Mouse (Mus musculus) midbrain, embryonic 11.5 days (tissue): ENCODE data around the gene Tax1bp1. TPM values are rescaled to one million over a fixed set of nuclear protein-coding genes. Genes with fewer than 3 reads are reported as not detected.
"Not testable (repeated sequence)": the region's sequence is repeated elsewhere in the genome, so short reads cannot be mapped to it uniquely, and the experiment has no call there.

ENCODE experiments used
- ATAC-seq: fragments of 200-750 bp; cut with Nextera tagmentation; 2 replicates; pipeline ENCODE4 v1.8.0; 2017; ENCODE audit warnings: moderate TSS enrichment, moderate library complexity; ENCODE audit not compliant: low FRiP score
- DNase-seq: peaks from one replicate; pipeline ENCODE4 v3.0.0; 2015; ENCODE audit warnings: low spot score; ENCODE audit errors: missing footprints
- H3K27ac ChIP-seq: fragments of 300-500 bp; sonication (generic); 2 replicates; pipeline ENCODE4 v1.5.1; 2014; ENCODE audit warnings: low read depth, low read length
- H3K27me3 ChIP-seq: fragments of 300-500 bp; sonication (generic); 2 replicates; pipeline ENCODE4 v1.6.1; 2014; ENCODE audit warnings: mild to moderate bottlenecking, low read length, moderate library complexity, mixed read lengths; ENCODE audit not compliant: control insufficient read depth, insufficient read depth
- H3K36me3 ChIP-seq: fragments of 300-500 bp; sonication (generic); 2 replicates; pipeline ENCODE4 v1.6.1; 2014; ENCODE audit warnings: mild to moderate bottlenecking, low read length, moderate library complexity, mixed read lengths; ENCODE audit not compliant: control insufficient read depth, insufficient read depth
- H3K4me1 ChIP-seq: fragments of 300-500 bp; sonication (generic); 2 replicates; pipeline ENCODE4 v1.6.1; 2014; ENCODE audit warnings: low read length; ENCODE audit not compliant: control insufficient read depth, insufficient read depth
- H3K4me2 ChIP-seq: fragments of 300-500 bp; sonication (generic); 2 replicates; pipeline ENCODE4 v1.6.1; 2014; ENCODE audit warnings: mild to moderate bottlenecking, moderate library complexity
- H3K4me3 ChIP-seq: fragments of 300-500 bp; sonication (generic); 2 replicates; pipeline ENCODE4 v1.5.1; 2014; ENCODE audit warnings: low read depth, low read length
- H3K9ac ChIP-seq: fragments of 300-500 bp; sonication (generic); 2 replicates; pipeline ENCODE4 v1.6.1; 2014; ENCODE audit warnings: low read length
- H3K9me3 ChIP-seq: fragments of 300-500 bp; sonication (generic); 2 replicates; pipeline ENCODE4 v1.6.1; 2016; ENCODE audit warnings: low read length; ENCODE audit not compliant: control insufficient read depth
- WGBS: fragments of 180-500 bp; shearing (Covaris S2); extraction: QIAGEN DNeasy Blood & Tissue Kit; methylation state at CpG from one replicate; pipeline ENCODE4 v1.1.7; 2014; 5-methylcytosine and 5-hydroxymethylcytosine counted together
- polyA plus RNA-seq: library from polyadenylated mRNA; unstranded; fragments of >200 nt; fragmentation: Nextera tagmentation; extraction: Ambion mirVana; gene quantifications from 2 replicates; pipeline ENCODE4 v1.2.1, GENCODE M21; 2014

The Tax1bp1 gene
- 144 and 155 TPM in 2 replicates for polyA plus RNA-seq

GRCm38 (mm10) chr6:52713104-52713896 lies at the start of gene Tax1bp1:
TSS of gene Tax1bp1 (plus strand) at chr6:52713729.
- peak; percentile 98 for ATAC-seq
- Histone ChIP-seq H3K4me1 (no peaks in the 10 kb centered on the region; the same call in 1 of the 2 replicates), H3K4me2 (peak within 1 kb of the TSS; percentile 69), H3K36me3 (no peaks in the 10 kb centered on the region), H3K27ac (peak within 1 kb of the TSS; percentile 65; the same call in 1 of the 2 replicates), H3K4me3 (peak within 1 kb of the TSS; percentile 97), H3K27me3 (no peaks in the 10 kb centered on the region), H3K9me3 (no peaks in the 10 kb centered on the region), H3K9ac (peak within 1 kb of the TSS; percentile 90)
- 3% methylated on average over 38 of the region's 38 CpGs for WGBS
- DNase-seq: peak; percentile 99

- 80% methylated on average over 3 of the region's 3 CpGs for WGBS
- Histone ChIP-seq H3K27ac (no peak overlapping the region), H3K4me1 (no peaks in the 10 kb centered on the region), H3K4me2 (no peak overlapping the region), H3K27me3 (no peaks in the 10 kb centered on the region), H3K4me3 (no peak overlapping the region), H3K36me3 (no peaks in the 10 kb centered on the region), H3K9me3 (no peaks in the 10 kb centered on the region), H3K9ac (no peak overlapping the region)
- no peak for ATAC-seq
- no peak for DNase-seq
Measured at GRCm38 (mm10) chr6:52667641-52668040, 45.9 kb upstream of the Tax1bp1 start.

- H3K9ac ChIP-seq, H3K4me2 ChIP-seq, H3K27me3 ChIP-seq, H3K36me3 ChIP-seq, H3K4me3 ChIP-seq, ATAC-seq, DNase-seq, H3K4me1 ChIP-seq, H3K9me3 ChIP-seq, H3K27ac ChIP-seq: not testable (repeated sequence)
- WGBS: 51% methylated on average over 2 of the region's 2 CpGs
Measured at GRCm38 (mm10) chr6:52669878-52670277, 43.7 kb upstream of the Tax1bp1 start.

DNA sequence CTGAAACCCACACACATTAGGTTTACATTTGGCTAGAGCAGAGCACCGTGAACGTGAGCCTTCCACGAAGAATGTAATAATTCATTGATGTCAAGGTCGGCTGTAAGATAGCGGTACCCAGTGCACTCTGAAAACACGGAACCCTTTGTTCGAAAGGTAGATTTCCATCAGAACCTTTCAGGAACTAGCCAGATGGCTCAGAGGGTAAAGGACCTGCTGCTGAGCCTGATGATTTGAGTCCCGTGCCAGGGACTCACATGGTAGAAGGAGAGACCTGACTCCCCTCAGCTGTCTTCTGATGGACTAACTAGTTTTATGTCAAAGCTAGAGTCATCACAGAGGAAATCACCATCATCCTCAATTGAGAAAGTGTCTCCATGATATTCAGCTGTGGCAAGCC lies 41.7 kb upstream of the Tax1bp1 start:
- Histone ChIP-seq H3K9ac (no peak overlapping the region), H3K4me1 (no peaks in the 10 kb centered on the region), H3K9me3 (no peaks in the 10 kb centered on the region), H3K4me2 (no peak overlapping the region), H3K27me3 (no peaks in the 10 kb centered on the region), H3K27ac (no peak overlapping the region), H3K4me3 (no peak overlapping the region), H3K36me3 (no peaks in the 10 kb centered on the region)
- DNase-seq: no peak
- ATAC-seq: no peak
- WGBS: 90% methylated on average over 8 of the region's 8 CpGs

DNA sequence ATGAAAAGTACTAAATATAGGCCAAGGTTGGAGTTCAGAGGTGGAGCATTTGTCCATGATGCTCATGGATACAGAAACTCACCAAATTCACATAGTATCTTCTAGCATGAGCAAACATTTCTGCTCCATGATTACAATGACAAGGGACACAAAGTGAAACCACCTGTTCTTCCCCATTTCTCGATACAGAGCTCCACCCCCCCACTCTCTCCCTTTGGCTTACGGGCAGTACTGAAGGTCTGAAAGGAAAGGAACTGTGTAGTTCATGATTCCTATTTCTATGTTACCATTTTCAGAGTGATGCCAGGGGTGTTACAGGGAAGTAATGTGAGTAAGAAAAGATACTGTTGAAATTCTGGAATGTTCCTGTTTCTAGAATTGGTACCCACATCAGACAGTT lies 41.0 kb upstream of the Tax1bp1 start:
- no peak overlapping the region for H3K27ac ChIP-seq
- no peaks in the 10 kb centered on the region for H3K9me3 ChIP-seq
- DNase-seq (no peak), ATAC-seq (no peak)
- no peak overlapping the region for H3K4me3 ChIP-seq
- 71% methylated on average over 2 of the region's 2 CpGs for WGBS
- no peak overlapping the region for H3K4me2 ChIP-seq
- H3K9ac ChIP-seq: no peak overlapping the region
- no peaks in the 10 kb centered on the region for H3K27me3 ChIP-seq
- no peaks in the 10 kb centered on the region for H3K4me1 ChIP-seq
- no peaks in the 10 kb centered on the region for H3K36me3 ChIP-seq

- H3K36me3 ChIP-seq: no peaks in the 10 kb centered on the region
- DNase-seq: no peak
- no peak overlapping the region for H3K27ac ChIP-seq
- no peak overlapping the region for H3K4me3 ChIP-seq
- no peaks in the 10 kb centered on the region for H3K4me1 ChIP-seq
- H3K9me3 ChIP-seq: no peaks in the 10 kb centered on the region
- no peak for ATAC-seq
- H3K27me3 ChIP-seq: no peaks in the 10 kb centered on the region
- no peak overlapping the region for H3K4me2 ChIP-seq
- WGBS: 88% methylated on average over 7 of the region's 7 CpGs
- no peak overlapping the region for H3K9ac ChIP-seq
Measured at GRCm38 (mm10) chr6:52673706-52674105, 39.8 kb upstream of the Tax1bp1 start.

DNA sequence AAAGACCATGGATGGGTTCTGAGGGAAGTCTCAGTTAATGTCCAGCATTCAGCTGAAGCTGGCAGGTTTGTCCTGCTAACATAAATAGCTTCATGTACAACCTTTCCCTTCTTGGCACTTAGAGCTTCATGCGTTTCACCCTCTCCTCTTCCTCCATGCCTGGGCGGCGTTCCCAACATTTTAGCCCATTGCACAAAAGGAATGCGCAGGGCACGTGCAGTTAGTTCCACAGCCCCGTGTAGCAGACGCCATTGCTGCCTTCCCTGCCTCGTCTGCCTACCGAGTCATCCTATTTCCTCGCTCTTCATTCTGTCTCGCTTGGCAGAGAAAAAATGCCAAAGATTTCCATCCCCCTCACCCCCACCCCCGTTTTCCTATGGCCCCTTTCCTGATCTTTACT lies 39.0 kb upstream of the Tax1bp1 start:
- ATAC-seq: no peak
- Histone ChIP-seq H3K36me3 (no peaks in the 10 kb centered on the region), H3K9me3 (no peaks in the 10 kb centered on the region), H3K4me2 (no peak overlapping the region), H3K4me1 (no peaks in the 10 kb centered on the region), H3K9ac (no peak overlapping the region), H3K4me3 (no peak overlapping the region), H3K27ac (no peak overlapping the region), H3K27me3 (no peaks in the 10 kb centered on the region)
- no peak for DNase-seq
- WGBS: 77% methylated on average over 12 of the region's 12 CpGs

DNA sequence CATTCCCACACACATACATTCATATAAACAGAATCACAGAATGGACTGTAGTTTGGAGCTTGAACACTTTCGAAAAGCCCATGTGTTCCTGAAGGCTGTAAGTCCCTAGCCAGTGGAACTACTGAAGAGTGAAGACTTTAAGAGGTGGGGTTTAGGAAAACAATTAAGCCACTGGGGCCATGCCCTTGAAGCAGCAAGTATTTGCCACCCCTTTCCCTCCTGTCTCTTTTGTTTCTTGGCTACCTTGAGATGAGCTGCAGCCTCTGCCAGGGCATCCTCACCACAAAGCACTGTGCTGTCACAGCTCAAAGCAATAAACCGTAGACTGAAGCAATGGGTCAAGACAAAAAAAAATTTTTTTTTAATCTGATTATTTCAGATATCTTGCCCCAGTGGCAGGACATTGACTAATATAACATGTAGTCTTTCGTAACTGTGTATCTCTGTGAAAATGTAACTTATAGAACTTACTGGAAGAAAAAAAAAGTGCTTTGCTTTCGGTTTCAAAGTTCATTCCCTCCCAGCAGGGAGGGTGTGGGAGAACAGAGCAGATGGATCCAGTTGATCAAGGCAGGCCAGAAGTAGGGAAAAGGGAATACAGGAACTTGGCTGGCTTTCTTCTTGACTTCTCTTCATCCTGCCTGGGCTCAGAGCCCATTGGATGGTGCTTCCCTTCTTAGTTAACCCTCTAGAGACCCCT lies 38.2 kb upstream of the Tax1bp1 start:
- H3K27me3 ChIP-seq: no peaks in the 10 kb centered on the region
- 80% methylated on average over 4 of the region's 4 CpGs for WGBS
- ATAC-seq (no peak), DNase-seq (no peak)
- H3K4me1 ChIP-seq: no peaks in the 10 kb centered on the region
- H3K27ac ChIP-seq: no peak overlapping the region
- no peak overlapping the region for H3K4me3 ChIP-seq
- H3K36me3 ChIP-seq: no peaks in the 10 kb centered on the region
- H3K9ac ChIP-seq: no peak overlapping the region
- no peaks in the 10 kb centered on the region for H3K9me3 ChIP-seq
- H3K4me2 ChIP-seq: no peak overlapping the region

GRCm38 (mm10) chr6:52677534-52677933 lies 36.0 kb upstream of the Tax1bp1 start:
- H3K27ac ChIP-seq, H3K9me3 ChIP-seq, ATAC-seq, H3K9ac ChIP-seq, DNase-seq, H3K4me3 ChIP-seq, H3K27me3 ChIP-seq, H3K36me3 ChIP-seq, H3K4me1 ChIP-seq, H3K4me2 ChIP-seq: not testable (repeated sequence)
- 84% methylated on average over 4 of the region's 4 CpGs for WGBS
